Mouse (Mus musculus) right cerebral cortex, adult 18-20 months (tissue): Measurements from ENCODE around the gene Isy1.

Experiments
- DNase-seq: peaks from one replicate; pipeline ENCODE4 v3.0.0; 2022; ENCODE audit warnings: mixed read lengths

The Isy1 gene

DNA sequence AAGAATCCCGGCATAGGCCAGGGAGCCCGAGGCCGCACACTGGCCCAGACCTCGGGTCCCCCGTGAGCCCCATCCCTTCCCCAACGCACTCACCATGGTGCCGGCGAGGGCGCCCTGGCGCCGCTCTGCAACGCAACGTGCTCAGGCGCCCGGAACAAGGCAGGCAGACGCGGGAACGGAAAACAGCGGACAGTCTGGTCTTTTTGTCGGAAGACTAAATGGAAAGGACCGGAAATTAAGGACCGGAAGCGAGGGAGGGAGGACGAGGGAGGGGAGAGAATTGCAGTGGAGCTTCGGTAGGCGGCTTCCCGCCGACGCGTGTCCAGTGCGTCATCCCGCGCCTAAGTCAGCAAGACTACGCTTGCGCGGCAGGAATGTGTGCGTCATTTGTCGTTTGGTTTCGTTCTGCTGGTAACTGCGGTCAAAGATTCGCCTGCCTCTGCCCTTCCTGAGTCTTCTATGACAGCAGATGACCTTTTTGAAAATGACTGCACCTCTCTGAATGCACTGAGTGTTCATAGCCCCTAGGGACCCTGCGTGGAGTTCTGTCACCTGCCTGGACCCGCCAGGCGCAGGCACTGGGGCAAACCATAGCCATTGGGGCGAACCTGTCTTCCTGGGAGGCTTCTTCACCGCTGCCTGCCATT lies at the start of gene Isy1:
TSS of gene Isy1 (minus strand) at position 248 of the 647 bp plus-strand sequence.
- DNase-seq: peak; percentile 98

DNA sequence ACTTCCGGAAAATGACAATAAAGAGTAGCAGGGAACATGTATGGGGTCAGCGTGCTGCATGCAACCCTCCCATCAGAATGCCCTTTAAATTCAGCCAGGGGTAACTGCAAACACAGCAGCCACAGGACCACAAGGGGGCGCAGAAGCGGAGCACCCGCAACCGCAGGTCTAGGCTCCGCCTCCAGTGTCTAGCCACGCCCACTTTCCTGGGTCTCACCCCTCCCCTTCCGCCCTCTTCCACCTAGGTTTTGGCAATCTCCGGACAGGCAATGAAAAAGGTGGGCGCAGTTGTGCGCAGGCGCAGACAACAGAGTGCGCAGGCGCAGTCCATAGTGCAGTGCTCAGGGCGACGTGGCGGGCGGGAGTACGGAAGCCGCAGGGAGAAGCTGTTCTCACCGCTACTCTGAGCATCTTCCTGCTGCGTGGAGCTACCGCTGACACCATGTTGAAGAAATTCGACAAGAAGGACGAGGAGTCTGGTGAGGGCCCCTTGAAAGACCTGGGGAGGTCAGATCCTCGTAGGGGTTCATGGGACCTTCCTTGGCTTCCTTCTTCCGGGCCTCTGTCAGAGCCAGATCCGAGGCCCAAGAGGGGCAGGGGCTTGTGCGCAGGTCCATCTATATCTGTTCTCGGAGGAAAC lies 49.1 kb upstream of the Isy1 start, which contains the start of gene Copg1:
TSS of gene Copg1 (plus strand) at position 221 of the 640 bp plus-strand sequence.
- DNase-seq: peak; percentile 100

DNA sequence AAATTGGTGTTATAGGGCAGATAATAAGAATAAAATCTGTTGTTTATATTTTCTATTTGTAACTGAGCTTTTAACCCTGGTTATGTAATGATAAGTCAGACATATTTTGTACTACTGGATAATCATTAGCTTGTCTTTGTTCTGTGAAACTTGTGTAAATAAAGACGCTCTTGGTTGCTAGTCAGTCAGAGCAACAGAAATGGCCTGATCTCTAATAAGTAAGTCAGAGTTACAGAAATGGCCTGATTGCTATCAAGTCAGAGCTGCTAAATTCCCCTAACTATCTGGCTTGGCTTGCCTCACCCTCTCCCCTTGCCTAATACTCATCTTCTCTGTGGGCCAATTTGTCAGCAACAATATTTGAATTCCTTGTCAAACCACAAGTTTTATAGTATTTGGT lies 48.1 kb upstream of the Isy1 start:
- DNase-seq: no peak

DNA sequence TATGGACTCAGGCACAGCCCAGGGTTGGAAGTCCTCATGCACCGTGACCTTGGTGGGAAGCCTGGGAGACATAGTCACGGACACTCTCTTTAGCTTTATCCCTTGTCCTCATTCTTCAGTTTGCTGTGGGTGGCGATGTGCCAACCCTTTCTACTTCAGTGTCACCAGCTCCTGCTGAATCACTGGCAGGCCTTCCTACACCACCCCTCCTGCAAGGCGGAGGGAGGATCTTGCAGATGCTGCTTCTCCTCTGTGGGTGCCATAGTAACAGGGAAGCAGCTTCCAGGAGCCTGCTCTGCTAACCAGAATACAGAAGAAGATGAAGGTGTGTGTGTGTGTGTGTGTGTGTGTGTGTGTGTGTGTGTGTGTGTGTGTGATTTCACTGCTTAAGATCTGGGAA lies 44.2 kb upstream of the Isy1 start:
- DNase-seq: peak; percentile 93

DNA sequence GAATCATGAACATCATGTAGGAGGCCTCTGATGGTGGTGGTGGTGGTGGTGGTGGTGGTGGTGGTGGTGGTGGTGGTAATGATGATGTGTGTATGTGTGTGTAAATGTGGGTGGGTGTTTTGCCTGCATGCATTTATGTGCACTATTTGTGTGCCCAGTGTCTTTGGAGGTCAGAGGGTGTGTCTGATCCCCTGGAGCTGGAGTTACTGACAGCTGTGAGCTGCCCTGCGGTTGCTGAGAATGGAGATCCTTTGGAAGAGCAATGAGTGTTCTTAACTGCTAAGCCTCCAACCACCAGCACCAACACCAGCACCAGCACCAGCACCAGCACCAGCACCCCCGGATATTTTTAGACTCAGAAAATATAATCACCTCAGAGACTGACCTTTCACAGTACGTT lies 43.6 kb upstream of the Isy1 start:
- no peak for DNase-seq

DNA sequence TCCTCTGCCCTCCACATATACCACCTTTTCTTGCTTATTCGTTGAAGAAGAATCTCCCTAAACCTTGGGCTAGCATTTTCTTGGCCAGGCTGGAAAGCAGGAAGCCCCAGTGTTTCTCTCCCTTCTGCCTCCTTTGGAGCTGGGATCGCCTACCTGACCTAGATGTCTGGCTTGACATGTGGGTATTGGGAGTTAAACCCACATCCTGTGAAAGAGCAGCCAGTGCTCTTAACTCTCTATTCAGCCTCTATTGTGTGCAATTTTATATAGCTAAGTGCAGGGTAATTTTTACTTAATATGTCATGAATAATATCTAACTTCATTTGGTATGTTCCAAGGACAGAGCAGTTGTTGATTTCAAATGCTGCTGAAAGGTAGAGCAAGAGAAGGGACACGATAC lies 41.0 kb upstream of the Isy1 start:
- DNase-seq: no peak

DNA sequence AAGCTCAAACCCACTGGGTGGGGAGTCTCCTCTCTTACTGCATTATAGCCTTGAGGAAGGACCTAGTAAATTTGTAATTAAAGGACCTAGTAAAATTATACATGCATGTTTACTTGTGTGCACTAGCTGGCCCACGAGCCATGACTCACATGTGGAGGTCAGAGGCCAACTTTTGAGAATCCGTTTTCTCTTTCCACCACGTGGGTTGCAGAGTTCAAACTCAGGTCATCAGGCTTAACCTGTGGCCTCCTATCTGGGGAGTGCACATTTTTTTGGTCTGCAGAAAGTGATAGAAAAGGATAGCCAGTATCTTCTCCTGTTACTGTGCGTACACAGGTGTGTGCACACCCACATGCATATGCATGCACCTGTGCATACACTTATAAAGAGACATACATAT lies 40.4 kb upstream of the Isy1 start:
- no peak for DNase-seq

DNA sequence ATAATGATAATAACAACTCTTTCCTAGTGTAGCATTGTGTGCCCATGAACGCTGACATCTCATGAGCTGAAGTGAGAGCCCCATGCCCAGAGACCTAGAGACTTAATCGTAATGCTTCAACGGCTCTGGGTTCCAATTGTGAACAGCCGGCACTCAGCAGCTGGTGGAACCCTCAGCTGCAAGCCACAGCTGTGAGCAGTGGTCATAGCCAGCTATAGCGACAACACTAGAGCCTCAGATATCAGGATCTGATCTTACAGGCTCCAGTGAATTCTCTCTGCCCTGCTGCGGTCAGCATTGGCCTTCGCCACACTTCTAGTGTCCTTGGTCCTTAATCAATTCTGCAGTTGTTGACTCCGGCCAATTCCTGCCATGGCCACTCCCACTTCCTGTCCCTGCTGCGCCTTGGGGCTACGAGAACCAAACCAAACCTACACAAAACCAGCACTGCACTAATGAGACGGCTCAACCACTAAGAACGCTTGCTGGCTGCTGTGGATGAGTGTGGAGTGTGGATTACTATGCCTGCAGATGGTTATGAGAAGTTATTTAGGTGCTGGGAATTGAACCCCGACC lies 37.6 kb upstream of the Isy1 start:
- no peak for DNase-seq

DNA sequence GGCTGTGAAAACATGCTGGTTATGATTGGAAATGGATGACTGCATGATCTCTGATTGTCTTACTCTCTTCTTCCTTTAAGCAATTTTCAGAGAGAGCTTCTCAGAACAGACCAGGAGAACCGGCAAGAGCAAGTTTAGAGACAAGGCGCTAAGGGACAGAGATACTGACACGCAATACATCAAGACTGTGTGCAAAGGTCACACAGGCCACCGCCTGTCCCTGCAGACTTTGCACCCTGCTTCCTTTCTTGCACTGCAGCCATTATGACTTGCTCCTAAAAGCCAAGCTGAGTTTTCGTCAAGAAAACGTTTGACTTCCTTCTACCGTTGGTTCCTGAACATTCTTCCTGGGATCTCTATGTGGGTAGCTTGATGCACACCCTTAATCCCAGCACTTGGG lies 37.0 kb upstream of the Isy1 start:
- DNase-seq: no peak

DNA sequence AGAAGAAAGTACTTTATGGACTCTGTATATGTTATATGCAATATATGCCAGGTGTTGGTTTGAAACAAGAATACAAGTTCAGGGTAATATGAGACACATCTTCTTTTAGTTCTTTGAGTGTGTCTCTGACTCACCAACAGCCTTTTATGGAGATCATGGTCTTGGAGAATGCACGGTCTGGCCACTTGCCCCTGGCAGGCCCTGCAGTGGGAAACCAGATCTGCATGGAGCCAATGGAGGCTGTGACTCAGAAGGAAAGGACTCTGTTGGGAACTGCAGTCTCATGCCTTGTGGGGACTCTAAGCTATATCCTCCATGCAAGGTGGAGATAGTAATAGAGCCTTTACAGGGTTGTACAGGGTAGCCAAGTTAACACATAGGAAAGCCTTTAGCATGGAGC lies 36.5 kb upstream of the Isy1 start:
- DNase-seq: no peak

DNA sequence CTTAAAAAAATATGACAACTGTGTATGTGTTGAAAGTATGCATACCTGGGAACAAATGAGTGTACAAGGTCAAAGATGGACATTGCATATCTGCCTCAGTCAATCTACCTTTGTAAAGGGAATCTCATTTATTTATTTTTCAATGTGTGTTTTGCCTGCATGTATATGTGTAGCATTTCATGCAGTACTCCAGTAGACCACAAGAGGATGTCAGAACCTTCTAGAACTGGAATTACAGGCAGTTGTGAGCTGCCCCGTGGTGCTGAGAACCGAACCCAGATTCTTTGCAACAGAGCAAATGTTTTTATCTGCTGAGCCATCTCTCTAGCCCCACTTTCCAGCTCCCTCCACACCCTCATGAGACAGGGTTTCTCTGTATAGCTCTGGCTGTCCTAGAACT lies 35.4 kb upstream of the Isy1 start:
- DNase-seq: no peak

DNA sequence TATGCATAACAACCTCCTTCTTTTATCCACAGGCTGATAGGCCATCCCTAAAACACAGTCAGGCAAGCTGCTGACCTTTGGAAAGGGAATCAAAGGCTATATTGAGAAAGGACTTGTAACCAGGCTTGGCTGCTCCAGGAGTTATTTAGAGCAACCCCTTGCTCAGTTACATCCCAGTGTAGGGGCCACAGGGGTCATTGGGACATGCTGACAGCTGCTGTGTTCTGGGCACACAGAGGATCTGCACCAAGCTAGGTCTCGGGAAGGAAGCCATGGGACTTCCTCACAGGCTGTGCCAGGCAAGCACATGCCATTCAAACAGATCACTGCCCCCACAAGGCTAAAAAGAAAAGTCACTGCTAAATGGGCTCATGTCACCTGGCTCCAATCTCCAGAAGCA lies 34.5 kb upstream of the Isy1 start:
- no peak for DNase-seq

DNA sequence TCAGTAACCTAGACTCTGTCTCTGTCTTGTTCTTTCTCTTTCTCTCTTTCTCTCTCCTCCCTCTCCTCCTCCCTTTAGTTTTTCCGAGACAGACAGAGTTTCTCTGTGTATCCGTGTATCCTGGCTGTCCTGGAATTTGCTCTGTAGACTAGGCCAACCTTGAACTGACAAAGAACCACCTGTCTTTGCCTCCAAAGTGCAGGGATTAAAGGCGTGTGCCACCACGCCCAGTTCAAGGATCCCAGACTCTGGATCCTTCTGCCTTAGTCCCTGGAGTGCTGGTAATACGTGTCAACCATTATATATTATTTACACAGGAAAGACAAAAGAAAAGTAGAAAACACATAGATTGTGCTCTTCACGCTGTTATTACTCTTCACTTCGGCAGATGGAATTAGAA lies 32.6 kb upstream of the Isy1 start:
- DNase-seq: no peak

DNA sequence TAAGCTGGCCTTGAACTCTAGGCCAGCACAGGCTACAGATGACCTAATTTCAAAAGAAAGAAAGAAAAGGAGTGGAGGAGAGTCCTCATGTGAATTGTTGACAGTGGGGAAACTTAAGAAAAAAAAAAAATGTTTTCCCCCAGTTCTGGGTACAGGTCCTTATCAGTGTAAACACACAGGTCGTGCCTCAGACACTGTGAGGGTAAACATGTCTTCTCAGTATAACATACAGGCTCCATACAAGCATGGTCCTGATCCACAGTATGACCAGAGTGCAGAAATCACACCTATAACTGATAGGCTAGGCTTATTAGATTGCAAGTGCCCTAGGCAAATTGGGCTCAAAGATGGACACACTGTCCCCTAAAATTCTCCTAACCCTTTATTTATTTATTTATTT lies 31.8 kb upstream of the Isy1 start:
- DNase-seq: no peak

DNA sequence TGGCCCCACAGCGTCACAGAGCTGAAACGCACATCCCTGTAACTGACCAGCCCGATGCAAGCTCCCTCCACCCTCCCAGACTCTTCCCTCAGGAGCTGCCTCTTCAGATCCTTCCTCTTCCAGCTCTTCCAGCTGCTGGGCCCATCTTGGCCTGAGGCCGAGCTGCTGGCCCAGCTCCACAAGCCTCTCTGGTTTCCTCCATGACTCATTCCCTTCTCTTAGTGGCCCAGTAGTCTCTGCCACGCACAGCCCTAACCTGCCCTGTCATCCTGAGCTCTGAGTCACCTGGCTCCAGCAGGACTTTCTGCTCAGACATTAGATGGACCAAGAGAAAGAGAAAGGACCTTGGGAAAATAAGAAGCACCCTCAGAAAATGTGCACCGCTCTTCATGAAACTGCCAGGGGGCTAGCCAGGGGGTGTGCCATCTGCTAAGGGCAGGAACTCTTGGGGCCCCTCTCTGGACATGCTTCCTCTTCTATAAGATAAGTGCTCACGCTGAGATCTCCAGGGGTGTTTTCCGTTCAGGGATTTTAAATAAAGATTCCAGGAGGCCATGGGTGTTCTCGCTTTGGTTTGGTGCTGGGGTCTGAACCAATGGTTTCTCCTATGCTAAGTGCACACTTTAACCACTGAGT lies 30.4 kb upstream of the Isy1 start:
- DNase-seq: peak; percentile 65

DNA sequence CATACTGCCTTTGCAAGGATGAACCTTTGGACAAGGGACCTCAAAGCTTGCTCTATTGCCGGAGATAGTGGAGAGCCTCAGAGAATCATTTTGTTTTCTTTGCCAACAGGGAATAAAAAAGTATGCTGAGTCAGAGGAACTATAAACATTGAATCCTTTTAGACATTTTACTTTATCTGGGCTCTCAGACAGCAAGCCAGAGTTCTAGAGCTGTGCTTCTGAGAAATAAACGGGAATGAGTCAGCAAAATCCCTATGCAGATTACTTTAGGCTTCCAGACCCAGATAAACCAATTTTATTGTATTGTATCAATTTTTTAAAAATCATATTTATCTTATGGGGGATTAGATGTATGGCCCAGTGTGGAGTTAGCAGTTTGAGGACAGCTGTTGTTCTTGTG lies 28.7 kb upstream of the Isy1 start:
- DNase-seq: no peak

DNA sequence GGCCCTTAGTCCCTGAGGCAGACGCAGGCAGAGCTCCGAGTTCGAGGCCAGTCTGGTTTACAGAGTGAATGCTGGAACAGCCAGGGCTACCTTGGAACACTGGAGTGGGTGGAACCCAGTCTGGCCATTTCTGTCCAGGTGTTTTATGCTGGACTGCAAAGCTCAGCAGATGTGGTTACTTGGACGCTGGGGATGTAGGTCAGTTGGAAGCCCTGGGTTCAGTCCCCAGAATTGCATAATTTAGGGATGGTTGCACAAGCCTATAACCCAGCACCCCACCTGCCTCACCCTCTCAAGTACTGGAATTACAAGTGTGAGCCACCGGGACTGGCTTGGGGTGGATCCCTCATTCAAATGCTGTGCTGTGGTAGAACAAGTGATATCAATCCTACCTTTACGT lies 27.6 kb upstream of the Isy1 start:
- DNase-seq: no peak

DNA sequence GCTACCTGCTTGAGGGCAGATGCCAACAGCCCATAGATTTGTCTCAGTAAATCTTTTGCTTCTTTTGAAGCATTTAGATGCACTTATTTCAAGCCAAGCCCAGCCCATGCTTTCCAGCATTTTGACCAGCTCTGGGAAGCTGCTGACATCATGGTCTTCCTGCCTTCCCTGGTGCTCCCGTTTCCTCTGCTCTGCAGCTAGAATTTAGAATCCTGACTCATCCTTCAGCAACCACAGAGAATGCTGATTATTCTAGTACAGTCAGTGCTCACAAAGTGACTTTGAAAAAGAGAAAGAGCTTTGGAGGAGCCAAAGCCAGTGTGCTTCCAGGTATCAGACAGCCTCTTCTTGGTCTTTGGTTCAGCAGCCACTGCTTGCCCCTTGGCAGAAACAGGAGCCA lies 18.5 kb upstream of the Isy1 start:
- DNase-seq: peak; percentile 63

DNA sequence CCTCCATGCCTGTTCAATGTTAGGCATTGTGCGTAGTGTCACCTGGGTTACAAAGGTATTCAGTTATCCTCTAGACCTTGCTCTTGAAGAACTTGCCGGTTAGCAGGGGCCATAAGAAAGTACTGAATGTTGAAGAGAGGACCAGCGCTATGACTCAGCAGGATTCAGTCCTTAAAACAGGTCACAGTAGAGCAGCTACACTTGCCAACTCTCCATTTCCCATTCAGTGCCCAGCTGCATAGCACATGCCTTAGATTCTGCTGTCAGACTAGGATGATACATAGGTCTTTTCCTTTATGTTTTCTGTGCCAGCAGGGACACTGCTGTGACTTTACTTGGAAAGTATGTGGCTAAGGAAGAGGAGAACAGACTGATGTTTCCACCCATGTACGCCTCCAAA lies 14.8 kb upstream of the Isy1 start:
- no peak for DNase-seq

DNA sequence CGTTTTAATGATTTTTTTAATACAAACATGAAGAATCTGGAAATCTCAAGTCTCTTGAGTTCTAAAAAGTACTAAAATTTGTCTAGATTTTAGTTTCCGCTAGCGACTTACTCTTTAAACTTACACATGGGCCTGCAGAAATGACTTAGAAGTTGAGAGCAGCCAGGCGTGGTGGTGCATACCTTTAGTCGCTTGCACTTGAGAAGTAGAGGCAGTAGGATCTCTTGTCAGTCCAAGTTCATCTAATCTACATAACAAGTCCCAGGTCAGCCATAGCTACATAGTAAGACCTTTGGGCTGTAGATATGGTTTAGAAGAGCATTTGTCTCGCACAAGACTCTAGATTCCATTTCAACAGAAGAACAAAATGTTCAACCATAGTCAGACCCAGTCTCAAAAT lies 13.3 kb upstream of the Isy1 start:
- DNase-seq: no peak

DNA sequence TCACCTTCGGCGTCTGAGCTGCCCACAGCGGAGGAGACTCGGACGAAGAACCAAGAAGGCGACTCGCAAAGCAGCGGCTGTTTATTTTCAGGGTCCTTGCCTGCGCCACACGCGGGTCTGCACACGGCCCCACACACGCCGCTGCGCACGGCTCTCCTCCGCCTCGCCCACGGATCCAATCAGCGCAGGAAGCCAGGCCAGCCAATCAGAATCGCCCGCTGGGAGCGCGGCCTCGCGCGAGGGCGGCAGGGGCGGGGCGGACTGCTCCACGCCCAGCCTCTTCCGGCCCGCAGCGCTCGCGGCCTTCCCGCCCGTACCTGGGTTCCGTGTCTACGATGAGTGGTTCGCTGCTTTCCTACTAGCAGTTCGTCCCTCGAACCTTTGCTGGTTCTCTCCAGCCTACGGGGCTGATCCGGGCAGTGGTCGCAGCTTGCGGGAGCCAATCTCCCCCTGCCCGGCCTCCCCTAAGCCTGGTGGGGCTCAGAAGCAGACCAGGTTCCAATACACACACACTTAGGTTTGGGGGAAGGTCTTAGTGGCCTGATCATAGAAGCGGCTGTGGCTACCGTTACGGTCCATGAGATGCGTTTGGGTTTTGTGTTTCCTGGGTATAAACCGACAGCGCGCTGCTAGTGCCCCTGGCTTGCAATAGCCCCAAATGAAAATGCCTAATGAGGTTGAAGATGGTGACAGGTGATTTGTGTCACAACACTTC lies 12.5 kb upstream of the Isy1 start, which contains the start of gene Cnbp:
TSS of gene Cnbp (minus strand) at position 207 of the 715 bp plus-strand sequence.
- peak; percentile 97 for DNase-seq

DNA sequence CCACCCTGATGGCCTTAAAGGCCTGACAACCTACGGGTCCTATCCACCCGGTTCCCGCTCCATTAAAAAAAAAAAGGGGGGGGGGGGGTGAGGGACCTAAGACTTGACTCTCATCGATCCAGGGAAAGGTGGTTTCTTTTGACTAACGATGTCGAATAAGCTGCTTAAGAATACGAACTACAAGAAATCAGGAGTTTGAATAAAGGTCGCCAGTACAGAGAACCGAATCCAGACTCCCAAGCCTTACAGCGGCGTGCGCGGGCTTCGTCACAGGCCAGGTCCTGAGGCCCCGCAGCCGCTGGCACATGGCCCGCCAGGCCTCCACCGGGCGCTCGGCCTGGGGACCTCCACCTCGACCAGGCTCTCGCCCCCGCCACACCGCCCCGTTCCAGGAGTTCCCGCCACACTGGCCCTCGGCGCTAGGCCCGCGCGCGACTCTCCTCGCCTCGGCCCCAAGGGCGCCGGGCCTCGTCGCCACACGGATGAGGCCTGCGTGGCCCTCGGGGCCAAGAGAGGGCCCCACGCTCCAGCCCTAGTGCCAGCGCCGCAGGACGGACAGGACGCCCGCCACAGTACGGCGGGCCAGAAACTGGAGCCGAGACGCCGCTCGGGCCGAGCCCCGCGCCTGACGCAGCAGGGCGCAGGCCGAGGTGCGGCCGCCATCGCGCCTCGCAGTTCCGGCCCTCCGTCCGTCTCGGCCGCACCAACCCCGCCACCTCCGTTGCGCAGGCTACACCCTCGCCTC lies 11.7 kb upstream of the Isy1 start:
- peak; percentile 23 for DNase-seq

DNA sequence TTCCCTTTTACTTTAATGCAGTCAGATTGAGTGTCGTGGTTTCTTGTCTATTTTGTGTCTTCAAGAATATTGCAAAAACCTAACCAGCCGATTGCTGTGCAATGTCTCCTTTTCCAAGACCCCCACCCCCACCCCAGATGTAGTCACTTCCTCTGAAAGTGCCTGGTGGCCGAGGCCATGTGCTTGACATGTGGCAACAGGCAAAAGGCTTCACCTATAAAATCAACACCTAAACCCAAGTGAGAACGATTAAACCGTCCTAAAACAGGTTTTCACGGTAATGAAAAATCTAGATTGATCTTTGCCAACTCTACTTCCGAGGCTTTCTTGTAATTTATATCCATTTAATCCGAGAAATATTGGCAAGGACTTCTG lies 11.2 kb upstream of the Isy1 start:
- DNase-seq: no peak
